Mouse (Mus musculus): ENCODE results near the gene Tob2. TPM values are rescaled to one million over a fixed set of nuclear protein-coding genes. Genes with fewer than 3 reads are reported as not detected.
A peak's percentile ranks its signal among the peaks of the same experiment; 100 is the strongest.

Gene Tob2
- total RNA-seq (2021) = 10 to 100 TPM; 25.5 to 29.9 TPM

GRCm38 (mm10) chr15:81858517-81859329, at the start of gene Tob2:
Gene Tob2 (minus strand): TSS chr15:81858796.
- DNase-seq (ENCODE audit: extremely low spot score in 1 of 2, low spot score in 2 of 2) = peak; percentile 73 to 77
- intact Hi-C loops (cut with DNase I) = no loop called here

DNA sequence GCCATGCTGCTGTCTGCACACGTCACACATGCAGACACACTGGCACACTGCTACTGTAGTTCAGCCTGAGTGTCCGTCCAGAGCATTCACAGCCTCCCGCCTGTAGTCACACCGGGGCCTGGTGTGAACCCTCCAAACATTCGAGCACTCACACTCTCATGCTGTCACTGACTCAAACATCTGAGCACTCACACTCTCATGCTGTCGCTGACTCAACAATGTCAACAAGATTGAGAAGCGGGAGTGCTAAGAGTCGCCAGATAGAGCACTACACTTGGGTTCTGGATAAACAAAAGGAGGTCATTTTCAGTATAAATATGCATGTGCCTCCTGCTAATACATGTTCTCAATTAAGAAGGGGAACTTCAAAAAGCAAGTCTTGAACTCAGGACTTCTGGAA, 49.4 kb upstream of the Tob2 start:
- intact Hi-C loops (cut with DNase I) = loop anchor here (5.0 kb wide), 1 partner anchor 81 kb away; no protein-coding TSS in a partner anchor
- DNase-seq (ENCODE audit: extremely low spot score in 1 of 2, low spot score in 2 of 2) = no peak

GRCm38 (mm10) chr15:81904939-81905338, 46.3 kb upstream of the Tob2 start:
- intact Hi-C loops (cut with DNase I) = loop anchor here (5.0 kb wide), 1 partner anchor 78 kb away; no protein-coding TSS in a partner anchor
- DNase-seq (ENCODE audit: extremely low spot score in 1 of 2, low spot score in 2 of 2) = peak in 1 of 2 experiments; percentile 82

GRCm38 (mm10) chr15:81898751-81899150, 40.2 kb upstream of the Tob2 start:
- intact Hi-C loops (cut with DNase I) = no loop called here
- no peak for DNase-seq (ENCODE audit: extremely low spot score in 1 of 2, low spot score in 2 of 2)

DNA sequence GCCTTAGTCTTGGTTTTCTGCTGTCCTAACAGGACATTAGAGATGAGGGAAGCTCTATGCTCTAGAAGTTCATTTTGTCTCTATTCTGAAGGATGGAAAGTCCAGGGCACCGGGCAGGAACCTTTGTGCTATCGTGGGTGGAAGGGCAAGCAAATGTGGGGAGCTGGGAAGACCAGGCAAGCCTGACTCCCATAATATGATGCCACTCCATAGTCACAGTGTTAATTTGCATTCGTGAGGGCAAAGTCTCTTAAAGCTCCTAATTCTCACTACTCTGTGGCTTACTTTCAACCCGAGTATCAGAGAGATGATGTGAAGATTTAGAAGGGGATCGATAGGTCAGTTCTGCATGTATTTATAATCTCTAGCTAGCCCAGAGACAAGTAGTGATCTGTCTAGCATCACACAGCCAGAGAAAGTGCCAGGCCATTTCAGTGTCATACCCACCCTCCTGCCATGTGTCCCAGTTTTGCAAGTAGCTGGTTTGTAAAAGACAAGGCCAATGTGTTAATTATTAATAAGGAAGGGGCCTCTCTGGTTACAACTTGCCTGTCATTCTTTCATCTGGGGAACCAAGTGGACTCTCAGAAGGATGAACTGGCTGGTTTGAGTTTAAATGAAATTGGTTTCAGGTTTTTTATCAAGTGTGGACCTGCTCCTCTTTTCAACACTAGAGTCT, 39.1 kb upstream of the Tob2 start:
- DNase-seq (ENCODE audit: extremely low spot score in 1 of 2, low spot score in 2 of 2) = no peak
- intact Hi-C loops (cut with DNase I) = no loop called here

GRCm38 (mm10) chr15:81896407-81896806, 37.8 kb upstream of the Tob2 start:
- intact Hi-C loops (cut with DNase I) = no loop called here
- peak in 1 of 2 experiments; percentile 30 for DNase-seq (ENCODE audit: extremely low spot score in 1 of 2, low spot score in 2 of 2)

GRCm38 (mm10) chr15:81894002-81894401, 35.4 kb upstream of the Tob2 start:
- DNase-seq (ENCODE audit: extremely low spot score in 1 of 2, low spot score in 2 of 2) = no peak
- intact Hi-C loops (cut with DNase I) = no loop called here

GRCm38 (mm10) chr15:81891822-81892580, 33.4 kb upstream of the Tob2 start:
- intact Hi-C loops (cut with DNase I) = no loop called here
- DNase-seq (ENCODE audit: extremely low spot score in 1 of 2, low spot score in 2 of 2) = no peak

DNA sequence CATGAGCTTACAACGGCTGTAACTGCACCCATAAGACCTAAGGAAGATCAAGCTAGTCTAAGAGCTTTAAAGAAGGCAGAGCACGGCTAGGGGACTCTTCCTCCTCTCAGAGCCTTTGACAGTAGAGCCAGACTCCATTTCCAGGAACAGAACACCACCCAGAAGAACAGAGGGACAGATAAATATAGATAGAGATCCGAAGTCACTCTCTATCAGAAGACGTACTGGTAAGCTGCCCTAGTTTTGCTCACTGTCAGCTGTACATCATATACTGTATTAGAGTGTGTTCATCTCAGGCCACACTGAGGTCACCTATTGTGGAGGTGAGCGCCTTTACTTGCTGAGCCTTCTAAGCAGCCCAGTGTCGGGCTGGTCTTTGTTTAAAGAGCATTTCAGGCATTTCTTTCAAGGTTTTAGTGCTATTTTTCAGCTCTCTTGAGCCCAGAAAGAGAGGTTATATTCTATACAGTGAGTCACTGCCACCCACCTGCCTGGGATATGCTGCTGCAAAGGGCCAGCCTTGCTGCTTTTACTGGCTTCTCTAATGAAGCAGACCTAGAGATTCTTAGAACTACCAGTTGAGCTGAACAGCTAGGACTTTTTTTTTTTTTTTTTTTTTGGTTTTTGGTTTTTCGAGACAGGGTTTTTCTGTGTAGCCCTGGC, 32.7 kb upstream of the Tob2 start:
- DNase-seq (ENCODE audit: extremely low spot score in 1 of 2, low spot score in 2 of 2) = no peak
- intact Hi-C loops (cut with DNase I) = no loop called here

- intact Hi-C loops (cut with DNase I) = no loop called here
- DNase-seq (ENCODE audit: extremely low spot score in 1 of 2, low spot score in 2 of 2) = no peak
Observed at GRCm38 (mm10) chr15:81889175-81889574, 30.6 kb upstream of the Tob2 start.

GRCm38 (mm10) chr15:81886795-81887550, 28.4 kb upstream of the Tob2 start:
- no peak for DNase-seq (ENCODE audit: extremely low spot score in 1 of 2, low spot score in 2 of 2)
- intact Hi-C loops (cut with DNase I) = no loop called here

DNA sequence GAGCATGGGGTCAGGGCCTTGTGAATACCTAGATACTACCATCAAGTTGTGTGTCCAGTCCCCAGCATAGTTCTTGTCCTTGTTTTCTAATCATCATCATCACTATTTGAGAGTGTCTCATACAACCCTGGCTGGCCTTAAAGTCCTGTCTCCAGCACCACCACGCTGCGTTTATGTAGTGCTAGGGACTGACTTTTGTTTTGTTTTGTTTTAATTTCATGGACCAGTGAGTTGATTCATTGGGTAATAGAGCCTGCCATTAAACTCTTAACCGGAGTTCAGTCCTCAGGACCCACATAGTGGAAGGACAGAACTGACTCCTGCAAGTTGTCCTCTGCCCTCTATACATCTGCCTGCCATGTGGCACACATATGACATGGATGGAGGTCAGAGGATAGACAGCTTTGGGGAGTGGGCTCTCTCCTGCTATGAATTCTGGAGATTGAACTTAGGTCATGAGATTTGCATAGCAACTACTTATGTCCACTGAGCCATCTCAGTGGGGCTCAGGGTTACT, 26.9 kb upstream of the Tob2 start:
- no peak for DNase-seq (ENCODE audit: extremely low spot score in 1 of 2, low spot score in 2 of 2)
- intact Hi-C loops (cut with DNase I) = no loop called here

DNA sequence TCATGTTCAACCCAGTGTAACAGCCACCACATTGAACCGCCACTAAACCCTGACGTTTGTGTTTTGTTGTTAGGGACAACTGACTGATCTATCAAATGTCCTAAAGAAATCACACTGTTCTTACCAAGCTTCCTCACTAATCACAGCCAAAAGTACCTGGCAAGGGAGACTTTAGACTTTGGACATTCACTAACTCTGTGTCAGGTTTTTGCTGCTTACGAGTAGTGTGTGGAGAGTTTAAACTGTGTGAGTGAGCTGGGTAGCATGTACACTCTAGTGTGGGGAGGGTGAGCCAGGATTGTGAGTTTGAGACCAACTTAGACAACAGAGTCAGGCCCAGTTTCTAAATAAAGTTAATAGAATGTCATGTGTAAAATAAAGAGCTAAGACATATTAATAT, 23.8 kb upstream of the Tob2 start:
- no peak for DNase-seq (ENCODE audit: extremely low spot score in 1 of 2, low spot score in 2 of 2)
- intact Hi-C loops (cut with DNase I) = no loop called here

GRCm38 (mm10) chr15:81879531-81880401, 21.2 kb upstream of the Tob2 start:
- intact Hi-C loops (cut with DNase I) = no loop called here
- DNase-seq (ENCODE audit: extremely low spot score in 1 of 2, low spot score in 2 of 2) = peak; percentile 73 to 80

DNA sequence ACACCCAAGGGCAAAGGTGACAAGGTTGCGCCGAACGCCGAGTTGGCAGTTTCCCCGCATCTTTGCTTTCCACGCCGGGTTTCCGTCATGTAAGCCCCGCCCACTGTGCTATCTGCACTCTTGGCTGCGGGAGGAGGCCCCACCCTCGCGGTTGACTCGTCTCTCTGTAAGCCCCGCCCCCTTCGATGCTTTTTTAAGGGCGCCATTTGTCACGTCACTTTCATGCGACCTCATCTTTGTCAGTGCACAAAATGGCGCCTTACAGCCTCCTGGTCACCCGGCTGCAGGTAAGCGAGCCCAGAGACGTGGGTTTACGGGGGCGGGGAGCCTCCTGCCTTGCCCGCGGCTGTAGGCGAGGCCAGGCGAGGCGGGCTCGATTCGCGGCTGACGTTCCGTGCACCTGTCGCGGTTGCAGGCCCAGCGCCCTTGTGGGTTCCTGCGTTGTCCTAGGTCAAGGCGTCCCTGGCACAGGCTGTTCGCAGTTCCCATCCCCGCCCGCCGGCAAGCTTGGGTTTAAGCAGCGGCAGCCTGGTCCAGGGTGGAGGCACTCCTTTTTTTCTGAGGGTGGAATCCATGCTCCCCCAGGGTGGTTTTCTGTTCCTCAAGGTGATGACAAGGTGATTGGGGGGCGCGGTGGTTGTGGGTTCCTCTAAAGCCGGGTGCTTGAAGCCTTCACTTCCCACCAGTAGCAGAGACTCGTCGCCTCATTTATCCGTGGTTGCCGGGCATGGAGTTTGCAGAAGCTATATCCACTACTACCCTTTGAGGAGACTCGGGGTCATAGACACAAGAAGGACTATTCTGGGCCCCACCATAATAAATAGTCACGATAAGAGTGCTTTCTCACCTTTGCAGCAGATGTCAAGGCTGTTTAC, 13.9 kb upstream of the Tob2 start, which contains the start of gene Aco2:
TSS of gene Aco2 (plus strand) at position 48 of the 875 bp plus-strand sequence.
- intact Hi-C loops (cut with DNase I) = no loop called here
- peak; percentile 99 for DNase-seq (ENCODE audit: extremely low spot score in 1 of 2, low spot score in 2 of 2)

- intact Hi-C loops (cut with DNase I) = no loop called here
- DNase-seq (ENCODE audit: extremely low spot score in 1 of 2, low spot score in 2 of 2) = peak; percentile 85 to 92
Observed at GRCm38 (mm10) chr15:81871604-81872261, 13.1 kb upstream of the Tob2 start, which contains the start of gene Phf5a. Gene Phf5a (minus strand): TSS chr15:81871911.
